Mouse (Mus musculus): Measurements from ENCODE around the gene Commd2.

Commd2 gene

GRCm38 (mm10) chr3:57619718-57620117 lies 31.8 kb downstream of the Commd2 start:
- intact Hi-C loops (cut with DNase I), result loop anchor here (2.0 to 10.0 kb wide), 3 partner anchors 42 to 355 kb away; partner anchors contain the start of gene Wwtr1

GRCm38 (mm10) chr3:57615652-57616051 lies 35.9 kb downstream of the Commd2 start:
- intact Hi-C loops (cut with DNase I), result loop anchor here (5.0 kb wide), 1 partner anchor 38 kb away; the partner anchor contains the start of gene Wwtr1

DNA sequence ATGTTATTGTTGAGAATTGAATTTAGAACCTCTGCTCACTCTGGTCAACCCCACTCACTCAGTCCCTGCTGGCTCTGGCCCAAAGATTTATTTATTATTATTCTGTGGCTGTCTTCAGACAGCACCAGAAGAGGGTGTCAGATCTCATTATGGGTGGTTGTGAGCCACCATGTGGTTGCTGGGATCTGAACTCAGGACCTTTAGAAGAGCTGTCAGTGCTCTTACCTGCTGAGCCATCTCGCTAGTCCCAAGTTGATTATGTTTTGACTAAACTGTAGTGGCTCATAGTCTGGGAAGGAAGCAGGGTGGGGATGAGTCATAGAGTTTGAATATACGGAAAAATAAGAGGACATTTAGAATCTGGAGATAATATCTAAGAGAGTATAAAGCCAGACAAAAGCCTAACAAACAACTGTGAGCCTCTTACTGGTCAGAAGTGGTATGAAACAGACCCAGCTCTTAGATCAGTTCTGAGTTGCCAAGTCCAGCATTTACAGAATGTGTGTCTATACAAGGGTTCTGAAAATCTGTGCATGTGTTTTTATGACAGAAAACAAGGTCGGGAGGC lies 39.0 kb downstream of the Commd2 start:
- intact Hi-C loops (cut with DNase I), result no loop called here

- intact Hi-C loops (cut with DNase I), result no loop called here
These were observed 39.7 kb downstream of the Commd2 start for GRCm38 (mm10) chr3:57611776-57612175.

GRCm38 (mm10) chr3:57604618-57605015 lies 46.9 kb downstream of the Commd2 start:
- intact Hi-C loops (cut with DNase I), result no loop called here

DNA sequence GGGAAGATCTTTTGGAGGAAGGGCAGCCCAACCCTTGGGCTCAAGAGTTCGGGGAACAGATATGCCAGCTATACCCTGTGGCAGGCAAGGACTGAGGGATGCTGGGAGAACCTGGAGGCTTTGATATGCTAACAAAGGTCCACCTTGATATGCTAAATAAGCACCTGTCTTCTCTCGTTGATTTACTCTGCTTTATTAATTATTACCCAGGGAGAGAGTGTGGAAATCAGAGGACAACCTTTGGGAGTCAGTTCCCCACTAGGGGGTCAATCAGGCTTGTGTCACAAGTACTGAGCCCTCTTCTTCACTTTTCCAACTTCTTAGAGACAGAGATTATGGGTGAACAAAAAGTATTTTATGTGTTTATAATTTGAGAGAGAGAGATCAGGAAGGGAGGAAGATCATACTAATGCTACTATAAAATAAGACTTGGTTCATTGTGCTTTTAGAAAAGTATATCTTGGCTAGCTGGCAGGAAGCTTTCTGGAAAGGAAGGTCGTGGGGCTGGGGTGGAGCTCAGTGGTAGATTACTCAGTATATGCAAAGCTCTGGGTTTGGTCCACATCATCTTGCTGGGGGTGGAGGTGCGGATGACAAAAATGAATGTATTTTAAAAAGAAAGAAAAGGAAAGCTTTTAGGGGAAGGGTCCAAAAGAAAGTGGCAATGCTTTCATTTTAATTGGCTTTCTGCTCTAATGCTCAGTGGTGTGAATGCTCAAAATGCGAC lies 47.5 kb downstream of the Commd2 start:
- intact Hi-C loops (cut with DNase I), result no loop called here

DNA sequence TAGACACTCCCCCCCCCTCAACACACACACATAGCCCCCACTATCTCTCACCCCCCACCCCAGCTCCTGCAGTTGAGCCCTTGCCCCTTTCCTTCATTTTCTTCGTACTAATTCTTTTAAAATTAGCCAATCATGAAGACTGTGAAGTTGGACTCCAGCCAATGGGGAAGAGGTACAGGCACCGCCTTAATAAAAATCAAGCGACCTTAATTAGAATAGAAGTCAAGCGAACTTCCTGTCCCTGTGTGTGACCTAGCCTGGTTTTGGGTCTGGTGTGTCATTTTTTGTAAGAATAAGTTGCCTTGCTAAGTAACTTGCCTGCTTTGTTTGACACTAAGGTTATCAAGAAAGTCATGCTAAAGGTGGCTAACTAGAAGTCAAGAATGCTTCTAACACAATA lies 48.9 kb downstream of the Commd2 start:
- intact Hi-C loops (cut with DNase I), result no loop called here

DNA sequence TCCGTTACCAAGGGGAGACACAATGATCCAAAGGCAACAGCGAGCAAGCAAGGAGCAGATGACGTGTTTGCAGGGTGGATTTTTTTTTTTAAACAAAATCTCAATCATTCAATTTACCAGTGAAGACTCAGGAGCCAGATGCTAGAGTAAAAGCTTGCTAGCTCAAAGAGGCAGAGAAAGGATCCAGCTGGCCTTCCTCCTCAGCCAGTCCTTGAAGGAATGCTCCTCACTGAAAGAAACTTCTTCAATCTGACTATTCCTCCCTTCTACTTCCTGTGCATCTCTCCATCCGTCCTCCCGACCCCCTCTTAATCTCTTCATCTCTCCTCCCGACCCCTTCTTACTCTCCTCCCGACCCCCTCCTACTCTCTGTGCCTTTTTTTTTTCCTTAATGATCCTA lies 54.9 kb downstream of the Commd2 start:
- intact Hi-C loops (cut with DNase I), result no loop called here

DNA sequence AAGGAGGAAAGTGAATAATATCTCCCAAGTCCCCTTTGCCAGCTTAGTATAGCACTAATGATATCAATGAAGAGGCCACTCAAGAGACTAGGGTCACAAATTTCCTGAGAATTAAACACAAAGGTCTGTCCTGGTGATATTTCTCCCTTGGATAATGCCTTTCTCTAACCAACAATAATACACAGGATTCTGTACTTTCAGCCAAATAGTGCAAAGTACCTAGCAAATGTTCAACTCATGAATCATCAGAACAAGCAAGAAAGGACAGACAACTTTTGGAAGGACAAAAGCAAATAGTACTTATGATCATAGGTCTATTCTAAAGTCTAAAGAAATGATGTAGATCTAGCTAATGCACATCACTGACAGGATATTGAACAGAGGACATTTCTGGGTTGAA lies 56.0 kb downstream of the Commd2 start:
- intact Hi-C loops (cut with DNase I), result no loop called here

Small RNAs within 50 kb of the gene (microRNA-seq; reads per million reads assigned to microRNA genes)
- 0 reads per million in 2 experiments for gene Mir6377
